8 mouse cellular contexts compared by ENCODE assay signal in the genomic region with DNA sequence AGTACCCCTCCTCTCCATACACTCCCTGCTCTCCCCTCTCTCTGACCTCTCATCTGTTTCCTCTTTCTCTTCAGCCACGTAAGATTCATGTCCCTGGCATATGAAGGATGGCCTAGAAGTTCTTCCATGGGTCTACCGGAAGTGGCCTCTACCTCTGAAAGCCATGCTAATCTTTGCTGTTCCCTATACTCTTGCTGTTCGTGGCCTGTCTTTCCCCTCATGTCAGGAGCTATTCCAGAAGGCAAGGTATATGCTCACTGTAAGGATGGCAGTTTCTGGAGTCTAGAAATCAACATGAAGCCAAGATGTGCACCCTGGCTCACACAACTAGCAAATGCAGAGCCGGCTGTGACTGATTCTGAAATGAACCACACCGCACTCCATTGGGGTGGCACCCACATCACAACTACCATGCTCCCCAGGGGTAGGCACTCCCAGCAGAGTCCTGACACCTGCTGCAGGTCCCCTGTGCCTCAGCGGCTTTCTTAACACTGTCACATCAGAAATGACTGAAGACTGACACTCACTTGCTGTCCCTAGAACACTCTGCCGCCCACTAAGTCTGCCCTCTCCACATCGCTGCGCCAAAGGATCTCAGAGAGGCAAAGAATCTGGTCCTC. TPM values are rescaled to one million over a fixed set of nuclear protein-coding genes. Genes with fewer than 3 reads are reported as not detected.
DNase-seq lines count a peak whose midpoint lies in the region; ATAC-seq and TF ChIP-seq lines count a peak whose summit lies in the region.

No protein-coding gene starts in this region.

- TF ChIP-seq EP300 in MEL (IDR thresholded peaks at IDR 0.05; ENCODE audit: low read depth in 1 of 2, low read length in 2 of 2) = no peak

- peaks cover 4% of the 10 kb centered on the region for H3K36me3 ChIP-seq in heart, embryonic 16.5 days (ENCODE audit: control insufficient read depth, insufficient read depth)
- H3K36me3 ChIP-seq in MEL (ENCODE audit: control insufficient read depth in 1 of 2, insufficient read depth in 2 of 2, low read length in 2 of 2) = peaks cover 0 to 3% of the 10 kb centered on the region in 2 experiments; a peak in 2 of 4 replicates
- H3K36me3 ChIP-seq in hindbrain, embryonic 14.5 days (replicated peaks; ENCODE audit: control insufficient read depth, insufficient read depth) = no peaks in the 10 kb centered on the region
- H3K36me3 ChIP-seq in midbrain, embryonic 13.5 days = no peaks in the 10 kb centered on the region

- no peak for TF ChIP-seq RAD21 in MEL (IDR thresholded peaks at IDR 0.05; ENCODE audit: low read depth, low read length)

- peak overlapping the region; percentile 80 for H3K27ac ChIP-seq in heart, embryonic 16.5 days (ENCODE audit: low read length)
- H3K27ac ChIP-seq in MEL (ENCODE audit: control insufficient read depth, low read depth, low read length) = peak overlapping the region; percentile 48
- H3K27ac ChIP-seq in hindbrain, embryonic 14.5 days = no peak overlapping the region
- peak overlapping the region; percentile 30; the same call in 1 of the 2 replicates for H3K27ac ChIP-seq in midbrain, embryonic 13.5 days
- no peak overlapping the region for H3K27ac ChIP-seq in cerebellum, adult 2 months (ENCODE audit: insufficient read depth, low read length)

- H3K4me1 ChIP-seq in heart, embryonic 16.5 days (ENCODE audit: control insufficient read depth, insufficient read depth, low read length) = peaks cover 13% of the 10 kb centered on the region
- peaks cover 4 to 16% of the 10 kb centered on the region in 2 experiments; a peak in 3 of 4 replicates for H3K4me1 ChIP-seq in MEL (ENCODE audit: control insufficient read depth in 1 of 2, insufficient read depth in 2 of 2, low read length in 2 of 2)
- peaks cover 10% of the 10 kb centered on the region for H3K4me1 ChIP-seq in hindbrain, embryonic 14.5 days (replicated peaks; ENCODE audit: control insufficient read depth, insufficient read depth, low read length)
- H3K4me1 ChIP-seq in midbrain, embryonic 13.5 days (replicated peaks) = peaks cover 16% of the 10 kb centered on the region
- H3K4me1 ChIP-seq in cerebellum, adult 2 months (ENCODE audit: control insufficient read depth, insufficient read depth, low read length) = no peaks in the 10 kb centered on the region

- peak overlapping the region; percentile 24; the same call in 1 of the 2 replicates for H3K9ac ChIP-seq in heart, embryonic 16.5 days (ENCODE audit: low read length)
- H3K9ac ChIP-seq in MEL (ENCODE audit: control insufficient read depth, low read depth, low read length, poor library complexity, severe bottlenecking) = peak overlapping the region; percentile 24
- no peak overlapping the region for H3K9ac ChIP-seq in hindbrain, embryonic 14.5 days
- no peak overlapping the region for H3K9ac ChIP-seq in midbrain, embryonic 13.5 days (replicated peaks)

- no peak for TF ChIP-seq POLR2A in MEL (IDR thresholded peaks at IDR 0.05; ENCODE audit: control insufficient read depth in 1 of 2, insufficient read depth in 1 of 2, low read depth in 1 of 2, low read length in 2 of 2, poor library complexity in 1 of 2)
- no peak for TF ChIP-seq POLR2A in cerebellum, adult 2 months (IDR thresholded peaks at IDR 0.05; ENCODE audit: borderline replicate concordance, insufficient read depth, low read length)

- no peak for TF ChIP-seq CTCF in MEL (IDR thresholded peaks at IDR 0.05 in 2 of 3, conservative IDR thresholded peaks at IDR 0.05 in 1 of 3; ENCODE audit: control insufficient read depth in 1 of 3, insufficient read depth in 1 of 3, low read depth in 2 of 3, low read length in 3 of 3, poor library complexity in 1 of 3, severe bottlenecking in 1 of 3)
- TF ChIP-seq CTCF in cerebellum, adult 2 months (IDR thresholded peaks at IDR 0.05; ENCODE audit: borderline replicate concordance, insufficient read depth, low read depth, low read length) = no peak

- no peak for DNase-seq in heart, adult 11 months
- peak; percentile 61 for DNase-seq in MEL (ENCODE audit: low read depth, low spot score)
- DNase-seq in hindbrain, embryonic 14.5 days (ENCODE audit: low spot score) = no peak
- no peak for DNase-seq in left cerebral cortex, adult 11 months (ENCODE audit: low spot score)
- no peak for DNase-seq in adrenal gland, postnatal 25 days
- DNase-seq in cerebellum, adult 2 months = no peak

- peak overlapping the region; percentile 63 for H3K4me2 ChIP-seq in heart, embryonic 16.5 days (ENCODE audit: low read depth, low read length)
- H3K4me2 ChIP-seq in hindbrain, embryonic 14.5 days (replicated peaks) = peak overlapping the region; percentile 44; the same call in 1 of the 2 replicates
- H3K4me2 ChIP-seq in midbrain, embryonic 13.5 days (replicated peaks) = peak overlapping the region; percentile 45

- WGBS in heart, embryonic 16.5 days = 43% methylated on average over 9 of the region's 9 CpGs
- WGBS in hindbrain, embryonic 14.5 days = 40% methylated on average over 9 of the region's 9 CpGs
- 42% methylated on average over 9 of the region's 9 CpGs for WGBS in midbrain, embryonic 13.5 days
- 81% methylated on average over 9 of the region's 9 CpGs for WGBS in cerebellum, adult 2 months

- no peaks in the 10 kb centered on the region; the same call in 1 of the 2 replicates for H3K79me2 ChIP-seq in MEL (ENCODE audit: control insufficient read depth, insufficient read depth, low read length, poor library complexity)

- H3K27me3 ChIP-seq in heart, embryonic 16.5 days (ENCODE audit: control insufficient read depth, insufficient read depth, low read length) = no peaks in the 10 kb centered on the region
- no peaks in the 10 kb centered on the region for H3K27me3 ChIP-seq in MEL (ENCODE audit: control insufficient read depth in 1 of 2, insufficient read depth in 2 of 2, low read length in 2 of 2)
- no peaks in the 10 kb centered on the region for H3K27me3 ChIP-seq in hindbrain, embryonic 14.5 days (ENCODE audit: control insufficient read depth, insufficient read depth, low read length)
- H3K27me3 ChIP-seq in midbrain, embryonic 13.5 days = peaks cover 21% of the 10 kb centered on the region
- H3K27me3 ChIP-seq in cerebellum, adult 2 months (ENCODE audit: control insufficient read depth, insufficient read depth, low read length) = no peaks in the 10 kb centered on the region

- H3K4me3 ChIP-seq in heart, embryonic 16.5 days (ENCODE audit: low read length) = no peak overlapping the region; the same call in 1 of the 2 replicates
- H3K4me3 ChIP-seq in MEL (ENCODE audit: control insufficient read depth in 1 of 2, insufficient read depth in 1 of 2, low read depth in 2 of 2, low read length in 2 of 2) = peak overlapping the region; percentile 5 to 48; a peak in 3 of 4 replicates
- no peak overlapping the region for H3K4me3 ChIP-seq in hindbrain, embryonic 14.5 days (replicated peaks; ENCODE audit: low read length)
- H3K4me3 ChIP-seq in midbrain, embryonic 13.5 days (replicated peaks) = no peak overlapping the region
- no peak overlapping the region for H3K4me3 ChIP-seq in cerebellum, adult 2 months (replicated peaks; ENCODE audit: insufficient read depth, low read depth, low read length)

- ATAC-seq in heart, embryonic 16.5 days (replicated peaks; ENCODE audit: extremely low read depth, insufficient read depth, low FRiP score) = no peak
- no peak; the same call in 1 of the 2 replicates for ATAC-seq in hindbrain, embryonic 14.5 days (ENCODE audit: low FRiP score)
- no peak for ATAC-seq in midbrain, embryonic 13.5 days

- H3K9me3 ChIP-seq in heart, embryonic 16.5 days (replicated peaks; ENCODE audit: control insufficient read depth, low read length) = 0 out of 2 replicates have a peak, but pooled peaks cover 4% of the 10 kb centered on the region
- no peaks in the 10 kb centered on the region for H3K9me3 ChIP-seq in MEL (replicated peaks; ENCODE audit: insufficient read depth, low read length)
- H3K9me3 ChIP-seq in hindbrain, embryonic 14.5 days (ENCODE audit: control insufficient read depth, low read length) = no peaks in the 10 kb centered on the region
- H3K9me3 ChIP-seq in midbrain, embryonic 13.5 days = no peaks in the 10 kb centered on the region

RNA-seq across cellular contexts. Expression of a gene that starts 9.4 kb away (rescaled TPM):
- polyA plus RNA-seq in heart, embryonic 16.5 days (2015; fragmentation: Nextera tagmentation; extraction: Ambion mirVana) = 43.1 and 46.8 TPM in 2 replicates
- total RNA-seq in MEL (2012; rRNA removed) = 65.6 and 66.1 TPM in 2 replicates
- 100 to 1,000 TPM in 1 of 2 experiments, not detected in 1; 165 TPM for polyA plus RNA-seq in MEL (2012; ENCODE audit: insufficient read depth in 1 of 2, insufficient read length in 2 of 2, low read depth in 1 of 2, low replicate concordance in 2 of 2, missing spikeins in 1 of 2)
- 39.0 and 42.6 TPM in 2 replicates for polyA plus RNA-seq in hindbrain, embryonic 14.5 days (2014; fragmentation: Nextera tagmentation; extraction: Ambion mirVana)
- polyA plus RNA-seq in midbrain, embryonic 13.5 days (2015; fragmentation: Nextera tagmentation; extraction: Ambion mirVana) = 21.4 and 26.4 TPM in 2 replicates
- 42.2 and 61.5 TPM in 2 replicates for total RNA-seq in adrenal gland, postnatal 25 days (2021)
- 716 and 832 TPM in 2 replicates for polyA plus RNA-seq in cerebellum, adult 2 months (2012; rRNA removed)

RNA-seq across cellular contexts. Expression of a gene that starts 39.3 kb away (rescaled TPM):
- 7.2 and 8.4 TPM in 2 replicates for polyA plus RNA-seq in heart, embryonic 16.5 days (2015; fragmentation: Nextera tagmentation; extraction: Ambion mirVana)
- 0.12 and 0.16 TPM in 2 replicates for total RNA-seq in MEL (2012; rRNA removed)
- 1 to 10 TPM in 1 of 2 experiments, not detected in 1; 9.1 TPM for polyA plus RNA-seq in MEL (2012; ENCODE audit: insufficient read depth in 1 of 2, insufficient read length in 2 of 2, low read depth in 1 of 2, low replicate concordance in 2 of 2, missing spikeins in 1 of 2)
- 3.5 and 3.6 TPM in 2 replicates for polyA plus RNA-seq in hindbrain, embryonic 14.5 days (2014; fragmentation: Nextera tagmentation; extraction: Ambion mirVana)
- 0.98 and 1.2 TPM in 2 replicates for polyA plus RNA-seq in midbrain, embryonic 13.5 days (2015; fragmentation: Nextera tagmentation; extraction: Ambion mirVana)
- total RNA-seq in adrenal gland, postnatal 25 days (2021) = 4.3 and 8.4 TPM in 2 replicates
- 1.3 and 1.7 TPM in 2 replicates for polyA plus RNA-seq in cerebellum, adult 2 months (2012; rRNA removed)

RNA-seq across cellular contexts. Expression of a gene that starts 39.5 kb away (rescaled TPM):
- polyA plus RNA-seq in heart, embryonic 16.5 days (2015; fragmentation: Nextera tagmentation; extraction: Ambion mirVana) = 2.1 and 2.7 TPM in 2 replicates
- 0.85 and 1.2 TPM in 2 replicates for total RNA-seq in MEL (2012; rRNA removed)
- 10 to 100 TPM in 1 of 2 experiments, not detected in 1; 22.7 TPM for polyA plus RNA-seq in MEL (2012; ENCODE audit: insufficient read depth in 1 of 2, insufficient read length in 2 of 2, low read depth in 1 of 2, low replicate concordance in 2 of 2, missing spikeins in 1 of 2)
- polyA plus RNA-seq in hindbrain, embryonic 14.5 days (2014; fragmentation: Nextera tagmentation; extraction: Ambion mirVana) = 0.39 TPM in 1 of 2 replicates, not detected in the other
- polyA plus RNA-seq in midbrain, embryonic 13.5 days (2015; fragmentation: Nextera tagmentation; extraction: Ambion mirVana) = 0.38 TPM in 1 of 2 replicates, not detected in the other
- total RNA-seq in adrenal gland, postnatal 25 days (2021) = not detected in 2 replicates
- not detected in 2 replicates for polyA plus RNA-seq in cerebellum, adult 2 months (2012; rRNA removed)

RNA-seq across cellular contexts. Expression of a gene that starts 52.9 kb away (rescaled TPM):
- polyA plus RNA-seq in heart, embryonic 16.5 days (2015; fragmentation: Nextera tagmentation; extraction: Ambion mirVana) = 211 and 253 TPM in 2 replicates
- 0.19 and 0.59 TPM in 2 replicates for total RNA-seq in MEL (2012; rRNA removed)
- 1 to 10 TPM in 1 of 2 experiments, not detected in 1; 3.4 TPM for polyA plus RNA-seq in MEL (2012; ENCODE audit: insufficient read depth in 1 of 2, insufficient read length in 2 of 2, low read depth in 1 of 2, low replicate concordance in 2 of 2, missing spikeins in 1 of 2)
- 154 and 171 TPM in 2 replicates for polyA plus RNA-seq in hindbrain, embryonic 14.5 days (2014; fragmentation: Nextera tagmentation; extraction: Ambion mirVana)
- 322 and 354 TPM in 2 replicates for polyA plus RNA-seq in midbrain, embryonic 13.5 days (2015; fragmentation: Nextera tagmentation; extraction: Ambion mirVana)
- total RNA-seq in adrenal gland, postnatal 25 days (2021) = 3.5 and 5.8 TPM in 2 replicates
- 77.8 and 78.9 TPM in 2 replicates for polyA plus RNA-seq in cerebellum, adult 2 months (2012; rRNA removed)

RNA-seq across cellular contexts. Expression of a gene that starts 58.0 kb away (rescaled TPM):
- not detected in 2 replicates for polyA plus RNA-seq in heart, embryonic 16.5 days (2015; fragmentation: Nextera tagmentation; extraction: Ambion mirVana)
- 23.9 and 29.0 TPM in 2 replicates for total RNA-seq in MEL (2012; rRNA removed)
- 10 to 100 TPM in 1 of 2 experiments, not detected in 1; 21.5 TPM for polyA plus RNA-seq in MEL (2012; ENCODE audit: insufficient read depth in 1 of 2, insufficient read length in 2 of 2, low read depth in 1 of 2, low replicate concordance in 2 of 2, missing spikeins in 1 of 2)
- 0.52 and 0.67 TPM in 2 replicates for polyA plus RNA-seq in hindbrain, embryonic 14.5 days (2014; fragmentation: Nextera tagmentation; extraction: Ambion mirVana)
- polyA plus RNA-seq in midbrain, embryonic 13.5 days (2015; fragmentation: Nextera tagmentation; extraction: Ambion mirVana) = 0.36 and 0.54 TPM in 2 replicates
- 0.94 and 1.7 TPM in 2 replicates for total RNA-seq in adrenal gland, postnatal 25 days (2021)
- 2.0 TPM in 2 replicates for polyA plus RNA-seq in cerebellum, adult 2 months (2012; rRNA removed)

Comparison
In these comparisons a context has a peak if more than half of its experiments do, and no peak if none do; other contexts are left out.
1. H3K27ac ChIP-seq: peak in heart, embryonic 16.5 days (single experiment), MEL (single experiment) and midbrain, embryonic 13.5 days (single experiment); none in hindbrain, embryonic 14.5 days (single experiment) and cerebellum, adult 2 months (single experiment).
2. H3K4me3 ChIP-seq: peak in MEL (2 of 2); none in heart, embryonic 16.5 days (single experiment), hindbrain, embryonic 14.5 days (single experiment), midbrain, embryonic 13.5 days (single experiment) and cerebellum, adult 2 months (single experiment).
3. H3K9ac ChIP-seq: peak in heart, embryonic 16.5 days (single experiment) and MEL (single experiment); none in hindbrain, embryonic 14.5 days (single experiment) and midbrain, embryonic 13.5 days (single experiment).
4. Peak in every context shown above with its lines, with median percentiles within 50 percentile points of each other: H3K4me2 ChIP-seq.